Mouse (Mus musculus) limb, embryonic 12.5 days (tissue): ENCODE data around the gene Itga8. TPM values are rescaled to one million over a fixed set of nuclear protein-coding genes. Genes with fewer than 3 reads are reported as not detected.
A peak's percentile ranks its signal among the peaks of the same experiment; 100 is the strongest.

Experiments
- ATAC-seq: fragments of 200-750 bp; cut with Nextera tagmentation; 2 replicates; pipeline ENCODE4 v1.8.0; 2017; ENCODE audit warnings: low read depth, moderate TSS enrichment; ENCODE audit not compliant: insufficient number of reproducible peaks, insufficient read depth, low FRiP score, low TSS enrichment
- H3K27ac ChIP-seq: fragments of 300-500 bp; sonication (generic); 2 replicates; pipeline ENCODE4 v1.5.1; 2016; ENCODE audit warnings: mild to moderate bottlenecking, moderate library complexity
- H3K27me3 ChIP-seq: fragments of 300-500 bp; sonication (generic); 2 replicates; pipeline ENCODE4 v1.6.1; 2016; ENCODE audit warnings: mild to moderate bottlenecking, moderate library complexity
- H3K36me3 ChIP-seq: fragments of 300-500 bp; sonication (generic); 2 replicates; pipeline ENCODE4 v1.6.1; 2016; ENCODE audit warnings: mild to moderate bottlenecking, moderate library complexity
- H3K4me1 ChIP-seq: fragments of 300-500 bp; sonication (generic); replicated peaks from 2 replicates; pipeline ENCODE4 v1.6.1; 2016
- H3K4me2 ChIP-seq: fragments of 300-500 bp; sonication (generic); 2 replicates; pipeline ENCODE4 v1.6.1; 2016; ENCODE audit warnings: mild to moderate bottlenecking, moderate library complexity
- H3K4me3 ChIP-seq: fragments of 300-500 bp; sonication (generic); replicated peaks from 2 replicates; pipeline ENCODE4 v1.5.1; 2016; ENCODE audit warnings: mild to moderate bottlenecking
- H3K9ac ChIP-seq: fragments of 300-500 bp; sonication (generic); replicated peaks from 2 replicates; pipeline ENCODE4 v1.6.1; 2016; ENCODE audit warnings: mild to moderate bottlenecking, moderate library complexity
- H3K9me3 ChIP-seq: fragments of 300-500 bp; sonication (generic); 2 replicates; pipeline ENCODE4 v1.6.1; 2016; ENCODE audit warnings: mild to moderate bottlenecking, moderate library complexity
- WGBS: fragments of 180-500 bp; shearing (Covaris S2); methylation state at CpG from one replicate; pipeline ENCODE4 v1.1.7; 2016; 5-methylcytosine and 5-hydroxymethylcytosine counted together
- polyA plus RNA-seq: library from polyadenylated mRNA; unstranded; fragments of >200 nt; fragmentation: Nextera tagmentation; extraction: Ambion mirVana; gene quantifications from 2 replicates; pipeline ENCODE4 v1.2.1, GENCODE M21; 2016

Itga8 gene
- polyA plus RNA-seq, 1 experiment from 2014 or later, result 17.1 TPM

- no peak for ATAC-seq
- 84% methylated on average over 8 of the region's 8 CpGs for WGBS
- H3K4me1 ChIP-seq, result peaks cover 10% of the 10 kb centered on the region
- H3K36me3 ChIP-seq, result no peaks in the 10 kb centered on the region
- H3K4me2 ChIP-seq, result no peak overlapping the region
- H3K4me3 ChIP-seq, result no peak overlapping the region
- H3K9me3 ChIP-seq, result no peaks in the 10 kb centered on the region
- no peaks in the 10 kb centered on the region for H3K27me3 ChIP-seq
- no peak overlapping the region for H3K27ac ChIP-seq
- no peak overlapping the region for H3K9ac ChIP-seq
These were observed 8.3 kb downstream of the Itga8 start for GRCm38 (mm10) chr2:12293458-12293857.

GRCm38 (mm10) chr2:12292023-12292820 is 9.5 kb downstream of the Itga8 start:
- H3K4me3 ChIP-seq, result no peak overlapping the region
- H3K36me3 ChIP-seq, result no peaks in the 10 kb centered on the region
- no peaks in the 10 kb centered on the region for H3K9me3 ChIP-seq
- no peak overlapping the region for H3K9ac ChIP-seq
- WGBS, result 45% methylated on average over 8 of the region's 8 CpGs
- H3K4me1 ChIP-seq, result peaks cover 10% of the 10 kb centered on the region
- H3K27me3 ChIP-seq, result no peaks in the 10 kb centered on the region
- H3K4me2 ChIP-seq, result no peak overlapping the region
- no peak for ATAC-seq
- H3K27ac ChIP-seq, result no peak overlapping the region

GRCm38 (mm10) chr2:12290235-12290634 is 11.5 kb downstream of the Itga8 start:
- H3K4me1 ChIP-seq, result peaks cover 10% of the 10 kb centered on the region
- ATAC-seq, result no peak
- 66% methylated on average over 3 of the region's 3 CpGs for WGBS

GRCm38 (mm10) chr2:12287831-12288230 is 13.9 kb downstream of the Itga8 start:
- H3K36me3 ChIP-seq, result no peaks in the 10 kb centered on the region
- no peak overlapping the region for H3K4me3 ChIP-seq
- WGBS, result 84% methylated on average over 3 of the region's 3 CpGs
- peaks cover 5% of the 10 kb centered on the region; the same call in 1 of the 2 replicates for H3K4me1 ChIP-seq
- no peak overlapping the region for H3K4me2 ChIP-seq
- H3K27ac ChIP-seq, result no peak overlapping the region
- no peaks in the 10 kb centered on the region for H3K9me3 ChIP-seq
- no peaks in the 10 kb centered on the region for H3K27me3 ChIP-seq
- H3K9ac ChIP-seq, result no peak overlapping the region
- no peak for ATAC-seq

More at GRCm38 (mm10) chr2:12290235-12290634, 11.5 kb downstream of the Itga8 start:
- Histone ChIP-seq H3K4me2 (no peak overlapping the region), H3K9me3 (no peaks in the 10 kb centered on the region), H3K9ac (no peak overlapping the region), H3K27me3 (no peaks in the 10 kb centered on the region), H3K4me3 (no peak overlapping the region), H3K27ac (no peak overlapping the region), H3K36me3 (no peaks in the 10 kb centered on the region)

- no peak overlapping the region for H3K9ac ChIP-seq
- 84% methylated on average over 1 of the region's 1 CpGs for WGBS
These were observed 21.1 kb downstream of the Itga8 start for GRCm38 (mm10) chr2:12280664-12281063.

GRCm38 (mm10) chr2:12279070-12279612 is 22.6 kb downstream of the Itga8 start:
- Histone ChIP-seq H3K9ac (no peak overlapping the region), H3K4me3 (no peak overlapping the region), H3K36me3 (no peaks in the 10 kb centered on the region), H3K9me3 (no peaks in the 10 kb centered on the region), H3K4me2 (0 out of 2 replicates have a peak overlapping the region, but pooled peaks have one; percentile 4), H3K27me3 (no peaks in the 10 kb centered on the region), H3K27ac (no peak overlapping the region), H3K4me1 (peaks cover 16% of the 10 kb centered on the region)
- peak; percentile 31; the same call in 1 of the 2 replicates for ATAC-seq
- 25% methylated on average over 4 of the region's 4 CpGs for WGBS

More at GRCm38 (mm10) chr2:12280664-12281063, 21.1 kb downstream of the Itga8 start:
- H3K9me3 ChIP-seq, result no peaks in the 10 kb centered on the region
- no peaks in the 10 kb centered on the region for H3K27me3 ChIP-seq
- no peak overlapping the region for H3K4me2 ChIP-seq
- peaks cover 16% of the 10 kb centered on the region for H3K4me1 ChIP-seq
- no peaks in the 10 kb centered on the region for H3K36me3 ChIP-seq
- ATAC-seq, result no peak
- H3K27ac ChIP-seq, result no peak overlapping the region
- H3K4me3 ChIP-seq, result no peak overlapping the region

GRCm38 (mm10) chr2:12256635-12257317 is 44.9 kb downstream of the Itga8 start:
- 80% methylated on average over 2 of the region's 2 CpGs for WGBS
- H3K9ac ChIP-seq, result no peak overlapping the region
- H3K4me3 ChIP-seq, result no peak overlapping the region
- H3K9me3 ChIP-seq, result peaks cover under 1% of the 10 kb centered on the region; the same call in 1 of the 2 replicates
- peaks cover 8% of the 10 kb centered on the region; the same call in 1 of the 2 replicates for H3K36me3 ChIP-seq
- no peaks in the 10 kb centered on the region for H3K27me3 ChIP-seq
- ATAC-seq, result no peak
- H3K4me2 ChIP-seq, result no peak overlapping the region
- no peak overlapping the region for H3K27ac ChIP-seq
- H3K4me1 ChIP-seq, result peaks cover 14% of the 10 kb centered on the region; the same call in 1 of the 2 replicates

GRCm38 (mm10) chr2:12255901-12256300 is 45.8 kb downstream of the Itga8 start:
- H3K4me3 ChIP-seq, result no peak overlapping the region
- peaks cover 7% of the 10 kb centered on the region; the same call in 1 of the 2 replicates for H3K36me3 ChIP-seq
- WGBS, result 44% methylated on average over 2 of the region's 2 CpGs
- H3K9me3 ChIP-seq, result no peaks in the 10 kb centered on the region
- H3K27me3 ChIP-seq, result no peaks in the 10 kb centered on the region
- peak overlapping the region; percentile 69; the same call in 1 of the 2 replicates for H3K27ac ChIP-seq
- no peak overlapping the region for H3K4me2 ChIP-seq
- H3K9ac ChIP-seq, result no peak overlapping the region
- peak; percentile 52; the same call in 1 of the 2 replicates for ATAC-seq
- H3K4me1 ChIP-seq, result peaks cover 14% of the 10 kb centered on the region; the same call in 1 of the 2 replicates

- no peak overlapping the region for H3K4me2 ChIP-seq
- ATAC-seq, result no peak
- no peak overlapping the region for H3K9ac ChIP-seq
- no peaks in the 10 kb centered on the region for H3K9me3 ChIP-seq
- no peaks in the 10 kb centered on the region for H3K4me1 ChIP-seq
- no peaks in the 10 kb centered on the region for H3K27me3 ChIP-seq
- H3K27ac ChIP-seq, result no peak overlapping the region
- no peak overlapping the region for H3K4me3 ChIP-seq
- peaks cover 7% of the 10 kb centered on the region; the same call in 1 of the 2 replicates for H3K36me3 ChIP-seq
- WGBS, result 92% methylated on average over 3 of the region's 3 CpGs
These were observed 66.4 kb downstream of the Itga8 start for GRCm38 (mm10) chr2:12235345-12235744.

- H3K4me3 ChIP-seq, result no peak overlapping the region
- H3K27me3 ChIP-seq, result no peaks in the 10 kb centered on the region
- WGBS, result 80% methylated on average over 2 of the region's 2 CpGs
- no peaks in the 10 kb centered on the region for H3K9me3 ChIP-seq
- H3K36me3 ChIP-seq, result peaks cover 12% of the 10 kb centered on the region; the same call in 1 of the 2 replicates
- ATAC-seq, result no peak
- no peak overlapping the region for H3K27ac ChIP-seq
- no peak overlapping the region for H3K4me2 ChIP-seq
- peaks cover 16% of the 10 kb centered on the region for H3K4me1 ChIP-seq
- H3K9ac ChIP-seq, result no peak overlapping the region
These were observed 72.0 kb downstream of the Itga8 start for GRCm38 (mm10) chr2:12229721-12230120.

GRCm38 (mm10) chr2:12228335-12228734 is 73.4 kb downstream of the Itga8 start:
- Histone ChIP-seq H3K9ac (no peak overlapping the region), H3K27ac (no peak overlapping the region), H3K27me3 (no peaks in the 10 kb centered on the region), H3K36me3 (peaks cover 12% of the 10 kb centered on the region; the same call in 1 of the 2 replicates), H3K9me3 (no peaks in the 10 kb centered on the region), H3K4me1 (peaks cover 22% of the 10 kb centered on the region), H3K4me3 (no peak overlapping the region), H3K4me2 (no peak overlapping the region)
- 78% methylated on average over 3 of the region's 3 CpGs for WGBS
- no peak for ATAC-seq
